Mouse (Mus musculus): ENCODE results near the gene Rpl32.

Rpl32 gene

DNA sequence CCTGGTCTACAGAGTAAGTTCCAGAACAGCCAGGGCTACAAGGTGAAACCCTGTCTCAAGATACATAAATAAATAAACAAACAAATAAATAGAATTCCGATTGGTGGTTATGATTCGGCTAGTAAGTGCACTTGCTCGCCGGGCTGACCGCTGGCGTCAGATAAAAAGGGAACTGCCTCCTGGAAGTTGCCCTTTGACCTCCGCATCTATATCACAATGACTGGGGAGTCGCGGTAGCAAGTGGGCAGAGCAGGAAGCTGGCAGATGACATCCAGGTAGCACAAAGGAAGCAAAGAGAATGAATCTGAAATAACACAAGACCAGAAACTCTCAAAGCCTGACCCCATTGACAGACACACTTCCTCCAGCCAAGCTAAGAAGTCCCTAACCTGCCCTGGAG lies 41.2 kb downstream of the Rpl32 start:
- no peak for DNase-seq (ENCODE audit: low spot score)

GRCm38 (mm10) chr6:115764179-115764578 lies 44.4 kb downstream of the Rpl32 start:
- no peak for DNase-seq (ENCODE audit: low spot score)

DNA sequence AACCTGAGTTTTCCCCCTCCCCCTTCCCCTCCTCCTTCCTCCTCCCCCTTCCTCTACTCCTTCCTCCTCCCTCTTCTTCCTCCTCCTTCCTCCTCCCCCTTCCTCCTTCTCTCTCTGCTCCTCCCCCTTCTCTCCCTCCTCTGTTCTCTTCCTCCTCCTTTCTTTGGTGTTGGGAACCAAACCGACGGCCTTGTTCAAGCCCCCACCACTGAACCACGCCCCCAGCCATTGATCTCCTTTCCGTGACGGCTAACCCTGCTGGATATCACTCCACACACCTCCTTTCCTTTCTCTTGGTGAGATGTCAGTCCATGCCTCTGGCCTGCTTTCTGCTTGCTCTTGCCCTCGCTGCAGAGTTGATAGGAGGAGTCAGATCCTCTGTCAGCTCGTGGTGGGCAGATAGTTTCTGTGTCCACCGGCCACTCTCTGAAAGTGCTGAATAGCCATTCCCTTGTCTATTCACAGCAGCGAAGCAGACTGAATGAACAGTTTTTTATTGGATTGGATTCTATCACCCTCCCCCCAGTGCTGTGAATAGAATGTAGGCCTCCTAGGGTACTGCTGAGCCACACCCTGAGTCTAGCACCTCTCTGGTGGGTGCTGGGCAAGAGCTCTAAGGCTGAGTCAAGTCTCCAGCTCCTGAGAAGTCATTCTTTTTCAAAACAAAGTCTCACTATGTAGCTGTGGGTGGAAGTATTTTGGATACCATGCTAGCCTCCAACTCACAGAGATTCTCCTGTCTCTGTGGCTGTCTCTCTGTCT lies 46.4 kb downstream of the Rpl32 start, which contains the start of gene Tmem40:
Tmem40 (minus strand) TSS at position 416 of the 762 bp plus-strand sequence.
- no peak for DNase-seq (ENCODE audit: low spot score)

DNA sequence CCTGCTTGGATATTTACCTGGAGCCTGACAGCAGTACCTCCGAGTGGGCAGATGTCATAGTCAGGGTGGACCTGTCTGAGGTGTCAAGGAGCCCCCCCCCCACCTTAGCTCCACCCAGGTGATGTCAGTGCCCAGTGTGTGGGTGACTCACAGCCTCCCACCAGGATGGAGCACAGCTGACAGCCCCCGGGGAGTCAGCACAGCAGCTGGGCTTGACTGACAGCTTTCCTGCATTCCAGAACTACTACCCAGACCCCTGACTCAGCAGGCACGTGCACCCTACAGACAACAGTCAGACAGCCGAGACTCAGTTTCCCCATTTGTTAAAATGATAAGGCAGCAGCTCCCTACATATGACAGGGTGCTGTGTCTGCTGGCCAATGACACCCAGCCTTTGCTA lies 47.6 kb downstream of the Rpl32 start:
- DNase-seq (ENCODE audit: low spot score): no peak

GRCm38 (mm10) chr6:115760137-115760536 lies 48.4 kb downstream of the Rpl32 start:
- no peak for DNase-seq (ENCODE audit: low spot score)

DNA sequence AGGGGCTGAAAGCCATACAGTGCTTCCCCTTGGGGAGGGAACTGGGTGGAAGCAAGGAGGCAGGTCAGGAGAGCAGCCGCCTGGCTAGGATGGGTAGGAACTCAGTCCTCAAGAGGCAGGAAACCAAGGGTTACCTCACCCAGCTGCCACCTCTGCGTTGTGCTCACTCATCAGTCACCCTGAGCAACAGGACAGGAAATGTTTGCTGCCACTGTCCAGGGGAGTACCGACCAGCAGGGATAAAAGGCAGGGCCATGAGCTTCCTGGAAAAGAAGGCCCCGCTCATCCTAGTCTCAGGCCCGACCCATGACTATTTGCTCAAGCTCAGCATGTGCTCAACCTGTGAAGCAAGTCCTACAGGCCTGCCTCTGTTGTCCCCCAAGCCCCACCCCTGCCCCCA lies 49.1 kb downstream of the Rpl32 start:
- DNase-seq (ENCODE audit: low spot score): no peak

DNA sequence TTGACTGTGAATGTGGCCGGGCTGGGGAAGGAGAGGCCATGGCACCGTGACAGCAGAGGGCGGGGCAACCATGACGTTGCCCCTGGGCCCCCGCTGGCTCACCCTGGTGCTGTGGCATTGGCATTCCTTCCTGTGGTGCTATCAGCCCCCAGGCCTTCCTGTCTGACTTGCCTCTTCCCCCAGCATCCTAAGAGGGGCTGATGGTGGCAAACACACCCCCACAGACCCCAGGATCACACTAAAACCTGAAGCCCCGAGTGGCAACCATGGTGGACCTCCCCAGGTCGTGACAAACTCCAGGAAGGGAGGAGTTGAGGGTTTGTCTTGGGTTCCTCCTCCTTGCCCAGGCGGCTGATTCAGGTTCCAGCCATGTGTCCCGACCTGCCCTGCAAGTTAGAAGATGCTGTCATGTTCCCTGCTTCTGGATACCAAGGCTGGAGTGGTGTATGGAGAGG lies 49.5 kb downstream of the Rpl32 start:
- no peak for DNase-seq (ENCODE audit: low spot score)

- no peak for DNase-seq (ENCODE audit: low spot score)
Observed at GRCm38 (mm10) chr6:115755536-115755935, 53.0 kb downstream of the Rpl32 start.

Measured in adipocyte (in vitro differentiated cells).